Mouse (Mus musculus) layer of hippocampus, adult 18-20 months (tissue): Measurements from ENCODE around the gene Olfr558. TPM values are rescaled to one million over a fixed set of nuclear protein-coding genes. Genes with fewer than 3 reads are reported as not detected.

Experiments used
- DNase-seq, 2 experiments: peaks; one replicate each; pipeline ENCODE4 v3.0.0; 2022; ENCODE audit warnings: low spot score in 2 of 2
- long read RNA-seq: library from polyadenylated mRNA; stranded (forward); transcript quantifications from one replicate; pipeline ENCODE4 v2.0.0, GENCODE M21; 2021
- total RNA-seq, 2 experiments: library from RNA; stranded (reverse); gene quantifications; 2 replicates each; pipeline ENCODE4 v1.2.3; 2021

Olfr558 gene
- total RNA-seq = under 1 TPM; 0.30 to 0.32 TPM
- long read RNA-seq = 0 reads

- DNase-seq = no peak
Observed at GRCm38 (mm10) chr7:102701915-102702314, at the start of gene Olfr558. Gene Olfr558 (plus strand): TSS chr7:102702215.

- no peak for DNase-seq
Observed at GRCm38 (mm10) chr7:102658523-102658922, 43.5 kb upstream of the Olfr558 start, which contains the start of gene Olfr555. Gene Olfr555 (plus strand): TSS chr7:102658823.

- no peak for DNase-seq
Observed at GRCm38 (mm10) chr7:102664599-102664998, 37.4 kb upstream of the Olfr558 start, which contains the start of gene Olfr556. Gene Olfr556 (plus strand): TSS chr7:102664899.

- peak in 1 of 2 experiments; percentile 21 for DNase-seq
Observed at GRCm38 (mm10) chr7:102665378-102665777, 36.6 kb upstream of the Olfr558 start.

- no peak for DNase-seq
Observed at GRCm38 (mm10) chr7:102676225-102676624, 25.8 kb upstream of the Olfr558 start.

GRCm38 (mm10) chr7:102681916-102682315 is 20.1 kb upstream of the Olfr558 start:
- peak in 1 of 2 experiments; percentile 3 for DNase-seq

- DNase-seq = peak; percentile 83 to 92
Observed at GRCm38 (mm10) chr7:102686944-102687501, 15.0 kb upstream of the Olfr558 start, which contains the start of gene Trim68. Gene Trim68 (minus strand): TSS chr7:102687327.

- peak in 1 of 2 experiments; percentile 26 for DNase-seq
Observed at GRCm38 (mm10) chr7:102695358-102696125, 6.5 kb upstream of the Olfr558 start, which contains the start of gene Olfr557. Gene Olfr557 (plus strand): TSS chr7:102695910.

GRCm38 (mm10) chr7:102698461-102698860 is 3.6 kb upstream of the Olfr558 start:
- DNase-seq = no peak

- no peak for DNase-seq
Observed at GRCm38 (mm10) chr7:102718970-102719369, 17.0 kb downstream of the Olfr558 start, which contains the start of gene Olfr33. Gene Olfr33 (minus strand): TSS chr7:102719070.

GRCm38 (mm10) chr7:102727391-102727790 is 25.4 kb downstream of the Olfr558 start, which contains the start of gene Olfr559:
Gene Olfr559 (minus strand): TSS chr7:102727491.
- no peak for DNase-seq

GRCm38 (mm10) chr7:102733793-102734192 is 31.8 kb downstream of the Olfr558 start:
- no peak for DNase-seq

GRCm38 (mm10) chr7:102737705-102738104 is 35.7 kb downstream of the Olfr558 start:
- no peak for DNase-seq

GRCm38 (mm10) chr7:102752086-102752485 is 50.1 kb downstream of the Olfr558 start:
- DNase-seq = no peak

- no peak for DNase-seq
Observed at GRCm38 (mm10) chr7:102759266-102759665, 57.3 kb downstream of the Olfr558 start, which contains the start of the genes Olfr560 and Olfr78. Gene Olfr560 (minus strand): TSS chr7:102759366. Gene Olfr78 (minus strand): TSS chr7:102759471.

Other genes starting within 250 kb of the Olfr558 start
- gene Olfr543, start 220.5 kb upstream of the Olfr558 start, total RNA-seq = not detected
- gene Olfr544, start 213.9 kb upstream of the Olfr558 start, total RNA-seq = not detected
- gene Olfr545, start 202.6 kb upstream of the Olfr558 start, total RNA-seq = not detected
- gene Olfr547, start 167.5 kb upstream of the Olfr558 start, total RNA-seq = not detected
- not detected for gene Olfr548-ps1, start 161.3 kb upstream of the Olfr558 start, total RNA-seq
- gene Olfr549, start 152.3 kb upstream of the Olfr558 start, total RNA-seq = not detected
- gene Trim21, start 136.7 kb upstream of the Olfr558 start, total RNA-seq = 1 to 10 TPM; 3.3 to 4.0 TPM
- 1 to 10 TPM; 2.4 to 2.8 TPM for gene Olfr550, start 130.8 kb upstream of the Olfr558 start, total RNA-seq
- gene Olfr551, start 110.3 kb upstream of the Olfr558 start, total RNA-seq = not detected
- under 1 TPM; 0.07 to 0.08 TPM for gene Olfr552, start 104.4 kb upstream of the Olfr558 start, total RNA-seq
- gene Olfr553, start 84.0 kb upstream of the Olfr558 start, total RNA-seq = not detected
- under 1 TPM in 1 of 2 experiments, not detected in 1; 0.23 TPM for gene Olfr554, start 63.8 kb upstream of the Olfr558 start, total RNA-seq
- gene Olfr555, start 43.4 kb upstream of the Olfr558 start, total RNA-seq = not detected
- gene Olfr556, start 37.3 kb upstream of the Olfr558 start, total RNA-seq = not detected
- gene Trim68, start 14.9 kb upstream of the Olfr558 start, total RNA-seq = 1 to 10 TPM; 5.2 to 6.4 TPM
- gene Olfr557, start 6.3 kb upstream of the Olfr558 start, total RNA-seq = under 1 TPM in 1 of 2 experiments, not detected in 1; 0.20 TPM
- gene Olfr33, start 16.9 kb downstream of the Olfr558 start, total RNA-seq = not detected
- gene Olfr559, start 25.3 kb downstream of the Olfr558 start, total RNA-seq = not detected
- gene Olfr560, start 57.2 kb downstream of the Olfr558 start, total RNA-seq = not detected
- under 1 TPM; 0.10 to 0.12 TPM for gene Olfr78, start 57.3 kb downstream of the Olfr558 start, total RNA-seq
- gene Olfr561, start 69.0 kb downstream of the Olfr558 start, total RNA-seq = under 1 TPM in 1 of 2 experiments, not detected in 1; 0.13 TPM
- gene Olfr564, start 101.3 kb downstream of the Olfr558 start, total RNA-seq = not detected
- gene Olfr566, start 156.6 kb downstream of the Olfr558 start, total RNA-seq = not detected
- not detected for gene Olfr568, start 174.9 kb downstream of the Olfr558 start, total RNA-seq
- not detected for gene Olfr569, start 188.7 kb downstream of the Olfr558 start, total RNA-seq
- gene Olfr570, start 192.4 kb downstream of the Olfr558 start, total RNA-seq = not detected
- not detected for gene Olfr571, start 215.3 kb downstream of the Olfr558 start, total RNA-seq
- gene Olfr572, start 222.2 kb downstream of the Olfr558 start, total RNA-seq = not detected
- gene Olfr573-ps1, start 240.4 kb downstream of the Olfr558 start, total RNA-seq = not detected
- gene Olfr574, start 246.3 kb downstream of the Olfr558 start, total RNA-seq = not detected